Mouse (Mus musculus): ENCODE data around the gene Ceacam18. TPM values are rescaled to one million over a fixed set of nuclear protein-coding genes. Genes with fewer than 3 reads are reported as not detected.
"Not testable (repeated sequence)": the region's sequence is repeated elsewhere in the genome, so short reads cannot be mapped to it uniquely, and the experiment has no call there.

Gene Ceacam18
- polyA plus RNA-seq, 1 experiment from 2014 or later = not detected

DNA sequence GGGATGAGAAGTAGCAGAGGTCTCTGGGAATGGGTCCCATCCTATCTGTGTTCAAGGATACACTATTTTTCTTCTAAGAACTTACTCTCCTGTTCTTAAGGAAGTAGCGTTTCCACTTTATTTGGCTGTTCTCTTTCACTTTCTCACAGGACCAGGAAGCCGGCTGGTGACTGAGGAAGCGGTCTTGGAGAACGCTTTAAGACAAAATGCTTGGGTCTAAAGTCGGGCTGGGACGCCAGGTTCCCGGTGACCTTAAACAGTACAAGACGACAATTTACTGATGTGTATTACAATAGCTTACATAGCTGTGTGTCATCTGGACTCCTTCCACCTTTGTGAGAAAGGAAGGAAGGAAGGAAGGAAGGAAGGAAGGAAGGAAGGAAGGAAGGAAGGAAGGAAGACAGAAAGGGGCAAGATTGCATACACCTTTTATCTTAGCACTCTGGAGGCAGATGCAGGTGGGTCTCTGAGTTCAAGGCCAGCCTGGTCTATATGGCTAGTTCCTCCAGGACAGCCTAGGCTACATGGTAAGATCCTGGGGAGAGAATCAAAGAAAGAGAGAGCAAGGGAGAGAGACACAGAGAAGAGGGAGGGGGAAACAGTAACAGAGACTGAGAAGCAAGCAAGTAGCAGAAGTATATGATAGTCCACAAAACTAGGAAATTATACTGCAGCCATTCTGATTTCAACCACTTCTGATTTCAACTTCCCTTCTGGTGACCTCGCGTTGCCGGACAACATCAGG, 36.7 kb downstream of the Ceacam18 start:
- H3K27me3 ChIP-seq = no peaks in the 10 kb centered on the region
- H3K9ac ChIP-seq = no peak overlapping the region
- peaks cover 8% of the 10 kb centered on the region for H3K4me1 ChIP-seq
- H3K27ac ChIP-seq = 0 out of 2 replicates have a peak overlapping the region, but pooled peaks have one; percentile 20
- peaks cover 14% of the 10 kb centered on the region for H3K36me3 ChIP-seq
- peak overlapping the region; percentile 79 for H3K4me2 ChIP-seq
- 66% methylated on average over 11 of the region's 11 CpGs for WGBS
- peak overlapping the region; percentile 65 for H3K4me3 ChIP-seq
- no peaks in the 10 kb centered on the region for H3K9me3 ChIP-seq
- no peak; the same call in 1 of the 2 replicates for ATAC-seq (ENCODE audit: borderline replicate concordance, extremely low read depth, low FRiP score, low TSS enrichment)

GRCm38 (mm10) chr7:43671809-43672580, 37.5 kb downstream of the Ceacam18 start, which contains the start of gene Ctu1:
Gene Ctu1, plus strand, starts transcription at chr7:43672016.
- under 1% methylated on average over 26 of the region's 26 CpGs for WGBS
- Histone ChIP-seq H3K27me3 (no peaks in the 10 kb centered on the region), H3K4me3 (peak within 1 kb of the TSS; percentile 65), H3K36me3 (peaks cover 21% of the 10 kb centered on the region), H3K9me3 (no peaks in the 10 kb centered on the region), H3K4me1 (peaks cover 8% of the 10 kb centered on the region), H3K4me2 (peak within 1 kb of the TSS; percentile 79), H3K27ac (peak within 1 kb of the TSS; percentile 49), H3K9ac (peak within 1 kb of the TSS; percentile 68)
- peak; percentile 96 for ATAC-seq (ENCODE audit: borderline replicate concordance, extremely low read depth, low FRiP score, low TSS enrichment)

DNA sequence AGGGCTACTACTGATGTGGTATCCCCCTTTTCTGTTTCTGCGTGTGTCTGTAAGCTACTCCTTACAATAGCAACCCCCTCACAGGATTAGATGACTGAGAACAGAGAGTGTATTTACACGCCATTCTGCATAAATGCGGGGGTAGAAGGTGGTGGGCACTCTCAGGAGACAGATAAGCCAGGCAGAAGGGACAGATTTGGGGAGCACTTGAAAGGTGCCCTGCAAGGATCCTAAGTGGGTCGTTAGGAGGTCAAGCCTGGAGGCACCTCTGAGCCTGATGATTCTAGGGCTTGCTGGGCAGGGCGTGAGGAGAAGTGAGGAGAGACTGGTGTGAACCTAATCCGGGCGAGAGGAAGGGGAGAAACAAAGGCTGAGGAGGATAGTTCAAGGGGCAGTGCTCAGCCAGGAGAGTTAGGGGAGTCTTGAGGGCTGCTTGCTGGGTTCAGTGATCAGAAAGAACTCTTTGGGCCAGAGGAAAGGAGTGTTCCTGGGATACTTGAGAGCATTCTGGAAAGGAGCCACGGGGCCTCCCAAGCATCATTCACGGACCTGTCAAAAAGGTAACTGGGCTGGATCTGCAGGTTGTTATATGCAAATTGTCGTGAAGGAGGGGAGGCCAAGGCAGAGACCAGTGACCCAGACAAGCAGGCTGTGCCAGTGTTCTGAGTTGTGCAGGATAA, 38.2 kb downstream of the Ceacam18 start:
- Histone ChIP-seq H3K4me3 (peak overlapping the region; percentile 65), H3K9me3 (no peaks in the 10 kb centered on the region), H3K9ac (peak overlapping the region; percentile 68), H3K27ac (peak overlapping the region; percentile 49), H3K36me3 (peaks cover 28% of the 10 kb centered on the region), H3K27me3 (no peaks in the 10 kb centered on the region), H3K4me2 (peak overlapping the region; percentile 79), H3K4me1 (peaks cover 8% of the 10 kb centered on the region)
- peak; percentile 1; the same call in 1 of the 2 replicates for ATAC-seq (ENCODE audit: borderline replicate concordance, extremely low read depth, low FRiP score, low TSS enrichment)
- 5% methylated on average over 10 of the region's 10 CpGs for WGBS

DNA sequence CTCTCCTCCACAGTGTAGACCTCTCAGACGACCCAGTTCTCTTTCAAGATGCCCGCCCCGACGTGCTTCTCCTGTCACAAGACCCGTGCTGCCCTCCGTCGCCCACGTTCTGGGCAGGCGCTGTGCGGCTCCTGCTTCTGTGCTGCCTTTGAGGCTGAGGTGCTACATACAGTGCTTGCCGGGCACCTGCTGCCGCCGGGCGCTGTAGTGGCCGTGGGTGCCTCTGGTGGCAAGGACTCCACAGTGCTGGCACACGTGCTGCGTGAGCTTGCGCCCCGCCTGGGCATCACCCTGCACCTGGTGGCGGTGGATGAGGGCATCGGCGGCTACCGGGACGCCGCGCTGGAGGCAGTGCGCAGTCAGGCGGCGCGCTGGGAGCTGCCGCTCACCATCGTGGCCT, 40.6 kb downstream of the Ceacam18 start:
- Histone ChIP-seq H3K27me3 (no peaks in the 10 kb centered on the region), H3K9me3 (no peaks in the 10 kb centered on the region), H3K36me3 (peaks cover 34% of the 10 kb centered on the region), H3K4me3 (no peak overlapping the region), H3K27ac (no peak overlapping the region), H3K9ac (no peak overlapping the region), H3K4me1 (peaks cover 8% of the 10 kb centered on the region), H3K4me2 (no peak overlapping the region)
- ATAC-seq (ENCODE audit: borderline replicate concordance, extremely low read depth, low FRiP score, low TSS enrichment) = no peak
- 86% methylated on average over 32 of the region's 32 CpGs for WGBS

- H3K9ac ChIP-seq = no peak overlapping the region
- no peak for ATAC-seq (ENCODE audit: borderline replicate concordance, extremely low read depth, low FRiP score, low TSS enrichment)
- H3K27me3 ChIP-seq = no peaks in the 10 kb centered on the region
- H3K36me3 ChIP-seq = peaks cover 34% of the 10 kb centered on the region
- no peak overlapping the region for H3K4me2 ChIP-seq
- no peak overlapping the region for H3K4me3 ChIP-seq
- H3K4me1 ChIP-seq = no peaks in the 10 kb centered on the region
- no peaks in the 10 kb centered on the region for H3K9me3 ChIP-seq
- no peak overlapping the region for H3K27ac ChIP-seq
Observed at GRCm38 (mm10) chr7:43678517-43678916, 44.0 kb downstream of the Ceacam18 start.

DNA sequence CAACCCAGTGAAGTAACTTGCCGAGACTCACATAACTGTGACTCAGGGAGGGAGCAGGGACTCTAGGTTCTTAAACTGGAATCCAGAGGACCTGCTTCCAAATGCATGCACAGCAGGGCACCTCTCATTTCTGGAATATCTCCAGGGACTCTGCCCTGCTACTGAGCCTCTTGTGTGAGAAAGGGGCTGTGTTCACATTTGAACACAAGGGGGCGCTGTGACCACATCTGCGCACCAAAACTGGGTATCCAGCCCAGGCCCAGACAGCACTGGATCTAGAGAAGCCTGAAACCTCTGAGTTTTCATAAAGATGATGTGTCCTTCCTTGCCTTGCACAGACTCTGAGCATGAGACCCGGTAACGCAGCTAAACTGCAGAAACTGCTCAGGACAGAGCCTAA, 46.5 kb downstream of the Ceacam18 start:
- Histone ChIP-seq H3K4me3 (no peak overlapping the region), H3K9me3 (no peaks in the 10 kb centered on the region), H3K9ac (no peak overlapping the region), H3K27me3 (no peaks in the 10 kb centered on the region), H3K27ac (no peak overlapping the region), H3K4me1 (peaks cover 7% of the 10 kb centered on the region; the same call in 1 of the 2 replicates), H3K36me3 (peaks cover 23% of the 10 kb centered on the region), H3K4me2 (no peak overlapping the region)
- ATAC-seq (ENCODE audit: borderline replicate concordance, extremely low read depth, low FRiP score, low TSS enrichment) = no peak
- WGBS = 16% methylated on average over 5 of the region's 5 CpGs

DNA sequence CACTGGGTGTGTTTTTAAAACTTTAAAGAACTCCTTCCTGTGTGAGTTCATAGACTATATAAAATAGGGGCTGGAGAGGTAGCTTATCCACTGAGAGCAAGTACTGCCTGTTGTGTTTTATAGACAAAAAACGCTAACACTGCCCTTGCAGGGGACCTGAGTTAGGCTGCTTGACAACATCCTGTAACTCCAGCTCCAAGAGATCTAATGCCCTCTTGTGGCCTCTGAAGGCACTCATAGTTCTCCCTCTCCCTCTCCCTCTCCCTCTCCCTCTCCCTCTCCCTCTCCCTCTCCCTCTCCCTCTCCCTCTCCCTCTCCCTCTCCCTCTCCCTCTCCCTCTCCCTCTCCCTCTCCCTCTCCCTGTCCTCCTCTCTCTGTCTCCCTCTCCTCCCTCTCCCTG, 48.0 kb downstream of the Ceacam18 start:
- not testable (repeated sequence) for ATAC-seq (ENCODE audit: borderline replicate concordance, extremely low read depth, low FRiP score, low TSS enrichment); H3K27ac ChIP-seq; H3K4me2 ChIP-seq; H3K27me3 ChIP-seq; H3K36me3 ChIP-seq; H3K4me1 ChIP-seq; H3K9me3 ChIP-seq; H3K4me3 ChIP-seq; H3K9ac ChIP-seq
- WGBS = 7% methylated on average over 1 of the region's 1 CpGs

DNA sequence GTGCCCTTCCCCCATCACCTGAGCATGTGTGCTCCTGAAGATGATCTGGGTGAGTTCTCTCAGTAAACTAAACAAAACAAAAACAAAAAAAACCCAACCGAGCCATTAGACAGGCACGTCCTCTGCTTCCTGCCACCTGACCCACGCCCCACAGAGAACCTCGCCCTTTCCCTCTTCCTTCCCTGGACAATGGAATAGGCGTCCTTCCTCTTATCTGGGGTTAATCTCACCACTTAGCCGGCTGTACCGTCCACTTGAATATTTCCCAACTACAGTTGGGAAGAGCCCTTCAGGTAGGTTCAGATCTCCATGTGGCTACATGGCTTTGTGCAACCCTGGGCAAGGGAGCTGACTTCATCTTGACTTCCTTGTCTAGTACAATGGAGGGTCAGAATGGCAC, 50.6 kb downstream of the Ceacam18 start:
- no peak overlapping the region for H3K27ac ChIP-seq
- no peak for ATAC-seq (ENCODE audit: borderline replicate concordance, extremely low read depth, low FRiP score, low TSS enrichment)

DNA sequence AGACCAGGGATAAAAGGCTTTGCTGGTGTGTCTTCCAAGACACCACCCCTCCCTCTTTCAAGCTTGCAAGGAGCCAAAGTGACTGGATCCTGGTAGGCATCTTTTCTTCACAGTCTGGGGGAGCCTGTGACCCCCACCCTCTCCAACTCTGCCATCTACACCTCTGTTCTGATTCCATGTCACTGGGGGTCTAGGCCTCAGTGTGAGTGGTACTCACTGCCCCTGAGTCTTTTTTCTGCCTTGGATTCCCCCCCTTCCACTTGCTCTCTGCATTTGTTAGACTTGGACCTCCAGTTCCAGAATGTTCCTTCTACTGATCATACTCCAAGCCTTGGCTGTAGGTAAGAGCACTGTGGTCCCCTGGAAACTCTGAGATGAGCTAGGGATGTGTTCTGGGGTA, 55.6 kb downstream of the Ceacam18 start, which contains the start of gene Klk14:
Gene Klk14 (plus strand): TSS at position 301 of the 400 bp plus-strand sequence.
- ATAC-seq (ENCODE audit: borderline replicate concordance, extremely low read depth, low FRiP score, low TSS enrichment) = no peak
- Histone ChIP-seq H3K4me1 (0 out of 2 replicates have a peak, but pooled peaks cover under 1% of the 10 kb centered on the region), H3K27me3 (no peaks in the 10 kb centered on the region), H3K9me3 (no peaks in the 10 kb centered on the region), H3K9ac (no peak within 1 kb of the TSS), H3K36me3 (no peaks in the 10 kb centered on the region), H3K4me3 (no peak within 1 kb of the TSS), H3K4me2 (no peak within 1 kb of the TSS), H3K27ac (no peak within 1 kb of the TSS)

More for the DNA sequence above, 50.6 kb downstream of the Ceacam18 start:
- Histone ChIP-seq H3K36me3 (no peaks in the 10 kb centered on the region), H3K4me3 (no peak overlapping the region), H3K4me1 (peaks cover 7% of the 10 kb centered on the region; the same call in 1 of the 2 replicates), H3K4me2 (no peak overlapping the region), H3K9ac (no peak overlapping the region), H3K27me3 (no peaks in the 10 kb centered on the region), H3K9me3 (no peaks in the 10 kb centered on the region)
- 38% methylated on average over 7 of the region's 7 CpGs for WGBS

Measured in lung, embryonic 15.5 days (tissue).